Mouse (Mus musculus) midbrain, embryonic 16.5 days (tissue): ENCODE results near the gene Cdk20. TPM values are rescaled to one million over a fixed set of nuclear protein-coding genes. Genes with fewer than 3 reads are reported as not detected.

Experiments used
- ATAC-seq: fragments of 200-750 bp; cut with Nextera tagmentation; 2 replicates; pipeline ENCODE4 v1.8.0; 2017; ENCODE audit warnings: moderate TSS enrichment
- H3K27ac ChIP-seq: fragments of 300-500 bp; sonication (generic); 2 replicates; pipeline ENCODE4 v1.5.1; 2014; ENCODE audit warnings: mild to moderate bottlenecking, low read length, mixed read lengths
- H3K27me3 ChIP-seq: fragments of 300-500 bp; sonication (generic); 2 replicates; pipeline ENCODE4 v1.6.1; 2014; ENCODE audit warnings: low read depth, low read length, mixed read lengths; ENCODE audit not compliant: control insufficient read depth, insufficient read depth
- H3K36me3 ChIP-seq: fragments of 300-500 bp; sonication (generic); 2 replicates; pipeline ENCODE4 v1.6.1; 2014; ENCODE audit warnings: mild to moderate bottlenecking, low read length, moderate library complexity, mixed read lengths; ENCODE audit not compliant: control insufficient read depth, insufficient read depth
- H3K4me1 ChIP-seq: fragments of 300-500 bp; sonication (generic); 2 replicates; pipeline ENCODE4 v1.6.1; 2014; ENCODE audit warnings: mild to moderate bottlenecking, low read length, mixed read lengths; ENCODE audit not compliant: control insufficient read depth, insufficient read depth
- H3K4me2 ChIP-seq: fragments of 300-500 bp; sonication (generic); 2 replicates; pipeline ENCODE4 v1.6.1; 2014; ENCODE audit warnings: mild to moderate bottlenecking, low read length, mixed read lengths
- H3K4me3 ChIP-seq: fragments of 300-500 bp; sonication (generic); 2 replicates; pipeline ENCODE4 v1.5.1; 2014; ENCODE audit warnings: low read depth, mild to moderate bottlenecking, low read length, moderate library complexity, mixed read lengths
- H3K9ac ChIP-seq: fragments of 300-500 bp; sonication (generic); 2 replicates; pipeline ENCODE4 v1.6.1; 2014; ENCODE audit warnings: low read depth, low read length, mixed read lengths
- H3K9me3 ChIP-seq: fragments of 300-500 bp; sonication (generic); replicated peaks from 2 replicates; pipeline ENCODE4 v1.6.1; 2014; ENCODE audit warnings: mild to moderate bottlenecking, low read length, mixed read lengths; ENCODE audit not compliant: control insufficient read depth, poor library complexity, severe bottlenecking
- WGBS: fragments of 180-500 bp; shearing (Covaris S2); extraction: QIAGEN DNeasy Blood & Tissue Kit; methylation state at CpG from one replicate; pipeline ENCODE4 v1.1.7; 2014; 5-methylcytosine and 5-hydroxymethylcytosine counted together
- polyA plus RNA-seq: library from polyadenylated mRNA; unstranded; fragments of >200 nt; fragmentation: Nextera tagmentation; extraction: Ambion mirVana; gene quantifications from 2 replicates; pipeline ENCODE4 v1.2.1, GENCODE M21; 2015

Gene Cdk20
- polyA plus RNA-seq, 1 experiment from 2014 or later: 29.3 TPM

DNA sequence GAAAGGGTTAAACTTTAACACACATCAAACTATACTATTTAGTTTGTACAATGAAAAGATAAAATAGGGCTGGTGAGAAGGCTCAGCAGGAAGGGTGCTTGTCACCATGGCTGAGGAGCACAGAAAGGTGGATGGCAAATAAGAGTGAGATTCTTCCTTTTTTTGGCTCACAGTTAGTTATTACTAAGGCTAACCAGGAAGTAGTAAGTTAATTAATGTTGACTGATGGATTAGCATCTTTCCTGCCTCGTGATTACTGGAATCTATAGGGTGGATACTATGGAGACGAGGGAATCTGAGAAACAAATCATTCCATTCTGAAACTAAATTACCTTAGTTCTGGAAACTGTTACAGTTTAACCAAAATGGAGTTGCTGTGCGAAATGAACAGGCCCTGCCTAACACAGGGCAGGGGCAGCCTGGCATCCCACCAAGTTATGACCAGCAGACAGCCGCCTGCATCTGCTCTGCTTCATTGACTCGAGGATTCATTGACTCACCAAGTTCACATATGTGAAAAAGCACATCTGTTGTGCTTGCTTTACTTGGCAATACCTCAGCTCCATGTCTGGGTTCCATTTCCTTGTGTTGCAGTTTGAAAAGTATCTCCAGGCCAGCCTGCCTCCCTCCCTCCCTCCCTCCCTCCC is 15.0 kb upstream of the Cdk20 start:
- Histone ChIP-seq H3K36me3 (no peaks in the 10 kb centered on the region), H3K9me3 (no peaks in the 10 kb centered on the region), H3K4me2 (no peak overlapping the region), H3K4me3 (no peak overlapping the region), H3K4me1 (no peaks in the 10 kb centered on the region), H3K27me3 (no peaks in the 10 kb centered on the region), H3K27ac (no peak overlapping the region), H3K9ac (no peak overlapping the region)
- WGBS: 69% methylated on average over 5 of the region's 5 CpGs
- no peak for ATAC-seq

DNA sequence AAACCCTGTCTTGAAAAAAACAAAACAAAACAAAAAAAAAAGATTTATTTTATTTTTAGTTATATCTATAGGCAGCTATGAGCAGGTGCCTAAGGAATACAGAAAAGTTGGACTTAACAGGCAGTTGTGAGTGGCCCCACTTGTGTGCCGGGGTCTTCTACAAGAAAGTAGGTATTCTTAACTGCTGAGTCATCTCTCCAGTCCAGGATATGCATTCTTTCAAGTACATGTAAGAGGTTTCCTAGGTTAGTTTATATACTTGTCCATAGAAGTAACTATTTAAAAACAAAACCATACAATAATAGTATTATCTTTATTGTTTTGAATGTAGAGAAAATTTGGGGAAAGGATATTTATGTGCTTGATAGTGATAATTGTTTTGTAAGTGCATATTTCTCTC is 11.3 kb upstream of the Cdk20 start:
- ATAC-seq: no peak

DNA sequence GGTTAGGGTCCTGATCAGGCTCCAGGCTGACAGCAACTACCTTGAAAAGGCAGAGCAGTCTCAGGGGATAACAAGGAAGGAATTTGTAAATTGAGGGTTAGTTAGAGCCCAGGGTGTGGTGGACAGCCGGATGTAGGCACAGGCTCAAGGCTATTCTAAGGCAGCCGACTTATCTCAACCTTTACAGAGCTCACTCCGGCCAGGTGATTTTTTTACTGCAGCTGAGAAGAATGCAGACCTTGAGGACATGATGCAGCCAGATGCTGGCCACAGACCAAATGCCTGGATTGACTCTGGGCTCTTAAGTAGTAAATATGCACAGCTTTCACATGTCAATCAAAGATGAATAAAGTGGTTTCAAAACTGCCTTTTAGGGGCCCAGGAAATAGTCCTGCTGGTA is 10.7 kb upstream of the Cdk20 start:
- Histone ChIP-seq H3K27me3 (no peaks in the 10 kb centered on the region), H3K36me3 (no peaks in the 10 kb centered on the region), H3K4me3 (no peak overlapping the region), H3K27ac (no peak overlapping the region), H3K9me3 (no peaks in the 10 kb centered on the region), H3K4me1 (no peaks in the 10 kb centered on the region), H3K9ac (no peak overlapping the region), H3K4me2 (no peak overlapping the region)
- WGBS: 81% methylated on average over 3 of the region's 3 CpGs
- no peak for ATAC-seq

More for the DNA sequence above, 11.3 kb upstream of the Cdk20 start:
- 91% methylated on average over 1 of the region's 1 CpGs for WGBS
- H3K4me1 ChIP-seq: no peaks in the 10 kb centered on the region
- no peaks in the 10 kb centered on the region for H3K9me3 ChIP-seq
- no peaks in the 10 kb centered on the region for H3K36me3 ChIP-seq
- H3K4me2 ChIP-seq: no peak overlapping the region
- no peaks in the 10 kb centered on the region for H3K27me3 ChIP-seq
- H3K27ac ChIP-seq: no peak overlapping the region
- no peak overlapping the region for H3K9ac ChIP-seq
- no peak overlapping the region for H3K4me3 ChIP-seq

DNA sequence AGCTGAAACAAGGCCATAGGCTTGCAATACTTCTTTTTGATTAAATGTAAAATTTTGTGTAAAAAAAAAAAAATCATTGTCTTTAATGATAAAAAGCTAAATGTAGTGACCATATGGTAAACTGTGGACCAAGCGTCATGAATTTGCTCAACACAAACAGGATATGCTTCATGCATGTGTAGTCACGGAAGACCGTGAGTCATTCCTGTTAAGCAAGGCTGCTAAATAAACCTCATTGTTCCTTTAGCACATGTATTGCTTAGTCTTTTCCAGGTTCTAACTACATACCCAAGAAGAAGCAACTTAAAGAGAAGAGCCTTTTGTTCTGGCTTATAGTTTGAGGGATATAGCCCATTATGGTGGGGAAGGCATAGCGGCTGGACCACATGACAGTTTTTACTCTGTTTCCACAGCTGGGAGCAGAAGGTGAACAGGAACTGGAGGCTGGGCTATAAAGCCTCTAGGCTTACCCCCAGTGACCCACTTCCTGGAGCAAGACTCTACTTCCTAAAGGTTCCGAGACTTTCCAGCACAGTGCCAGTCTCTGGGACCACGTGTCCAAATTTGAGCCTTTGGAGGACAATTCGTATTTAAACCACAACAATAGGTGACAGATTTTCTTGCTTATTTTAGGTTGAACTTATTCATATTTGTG is 10.0 kb upstream of the Cdk20 start:
- Histone ChIP-seq H3K9me3 (no peaks in the 10 kb centered on the region), H3K9ac (no peak overlapping the region), H3K27ac (no peak overlapping the region), H3K27me3 (no peaks in the 10 kb centered on the region), H3K4me2 (no peak overlapping the region), H3K4me3 (no peak overlapping the region), H3K4me1 (no peaks in the 10 kb centered on the region), H3K36me3 (no peaks in the 10 kb centered on the region)
- WGBS: 93% methylated on average over 7 of the region's 7 CpGs
- ATAC-seq: no peak

DNA sequence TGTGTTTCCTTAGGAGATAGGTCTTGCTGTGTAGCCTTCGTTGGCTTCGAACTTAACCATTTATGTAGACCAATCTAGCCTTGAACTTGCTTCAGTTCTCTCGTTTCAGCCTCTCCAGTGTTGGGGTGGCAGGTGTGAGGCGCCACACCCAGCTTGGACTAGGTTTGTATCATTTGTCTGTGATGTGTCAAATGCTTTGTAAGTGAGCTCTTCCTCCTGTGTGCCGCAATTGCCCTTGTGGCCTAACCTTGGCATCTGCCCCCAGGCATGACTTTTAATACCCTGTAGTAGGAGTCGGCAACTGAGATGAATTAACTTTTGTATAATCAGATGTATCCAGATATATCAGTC is 9.5 kb upstream of the Cdk20 start:
- Histone ChIP-seq H3K27ac (no peak overlapping the region), H3K27me3 (no peaks in the 10 kb centered on the region), H3K4me2 (no peak overlapping the region), H3K9me3 (no peaks in the 10 kb centered on the region), H3K4me3 (no peak overlapping the region), H3K9ac (no peak overlapping the region), H3K36me3 (no peaks in the 10 kb centered on the region), H3K4me1 (no peaks in the 10 kb centered on the region)
- 87% methylated on average over 6 of the region's 6 CpGs for WGBS
- no peak for ATAC-seq

DNA sequence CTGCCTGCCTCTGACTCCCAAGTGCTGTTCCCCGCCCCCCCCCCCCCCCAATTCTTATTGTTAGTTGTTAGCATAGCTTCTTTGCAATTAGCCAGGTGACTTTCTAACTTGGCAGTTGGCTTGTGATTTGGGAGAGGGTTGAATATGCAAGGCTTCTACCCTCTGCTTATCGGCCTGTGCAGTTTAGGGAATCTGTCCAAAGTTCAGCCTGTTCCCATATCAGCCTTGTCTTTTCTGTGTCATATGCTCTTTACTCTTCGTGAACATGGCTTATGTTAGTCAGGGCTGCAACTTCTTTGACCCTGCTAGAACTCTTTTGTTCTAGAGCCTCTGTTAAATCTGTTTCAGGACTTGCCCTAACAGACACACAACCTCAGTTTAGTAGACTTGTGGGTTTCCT is 7.8 kb upstream of the Cdk20 start:
- Histone ChIP-seq H3K27me3 (no peaks in the 10 kb centered on the region), H3K4me3 (no peak overlapping the region), H3K4me2 (no peak overlapping the region), H3K4me1 (no peaks in the 10 kb centered on the region), H3K9me3 (no peaks in the 10 kb centered on the region), H3K36me3 (no peaks in the 10 kb centered on the region), H3K27ac (no peak overlapping the region), H3K9ac (no peak overlapping the region)
- ATAC-seq: no peak
- 84% methylated on average over 2 of the region's 3 CpGs for WGBS

DNA sequence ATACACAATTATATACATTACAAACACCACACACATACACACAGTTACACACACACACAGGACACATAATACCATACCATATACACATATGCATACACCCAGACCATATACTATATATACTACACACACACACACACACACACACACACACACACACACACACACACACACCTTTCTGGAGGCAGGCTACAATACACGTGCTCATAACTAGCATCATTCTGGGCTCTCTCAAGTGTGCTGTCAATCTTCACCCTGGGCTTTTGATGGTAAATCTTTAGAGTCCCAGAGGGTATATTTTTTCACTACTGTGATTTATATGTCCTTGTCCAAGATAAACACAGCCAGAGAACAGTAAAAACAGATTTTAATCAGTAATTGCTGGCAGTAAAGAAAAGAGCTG is 6.8 kb upstream of the Cdk20 start:
- no peaks in the 10 kb centered on the region for H3K36me3 ChIP-seq
- H3K27me3 ChIP-seq: no peaks in the 10 kb centered on the region
- H3K9me3 ChIP-seq: no peaks in the 10 kb centered on the region
- no peaks in the 10 kb centered on the region for H3K4me1 ChIP-seq
- no peak overlapping the region for H3K27ac ChIP-seq
- no peak overlapping the region for H3K4me3 ChIP-seq
- H3K4me2 ChIP-seq: no peak overlapping the region
- 63% methylated on average over 1 of the region's 1 CpGs for WGBS
- no peak overlapping the region for H3K9ac ChIP-seq
- ATAC-seq: no peak

DNA sequence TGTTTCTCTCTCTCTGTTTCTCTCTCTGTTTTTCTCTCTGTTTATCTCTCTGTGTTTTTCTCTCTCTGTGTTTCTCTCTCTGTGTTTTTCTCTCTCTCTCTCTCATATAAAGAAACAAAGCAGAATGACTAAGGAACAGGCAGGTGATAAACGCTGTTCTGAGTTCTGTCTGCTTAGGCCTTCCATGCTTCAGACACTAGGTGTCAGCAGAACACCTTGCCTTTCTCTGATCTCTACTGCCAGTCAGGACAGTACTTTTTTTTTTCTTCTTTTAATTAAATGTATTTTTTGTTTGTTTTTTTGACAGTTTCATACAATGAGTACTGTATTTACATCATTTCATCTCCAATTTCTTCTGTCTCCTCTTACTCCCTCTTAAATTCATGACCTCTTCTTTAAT is 2.8 kb upstream of the Cdk20 start:
- Histone ChIP-seq H3K4me3 (no peak overlapping the region), H3K4me1 (peaks cover 9% of the 10 kb centered on the region; the same call in 1 of the 2 replicates), H3K9me3 (no peaks in the 10 kb centered on the region), H3K27me3 (no peaks in the 10 kb centered on the region), H3K27ac (no peak overlapping the region), H3K4me2 (no peak overlapping the region), H3K9ac (no peak overlapping the region), H3K36me3 (no peaks in the 10 kb centered on the region)
- ATAC-seq: no peak
- WGBS: 19% methylated on average over 1 of the region's 1 CpGs

DNA sequence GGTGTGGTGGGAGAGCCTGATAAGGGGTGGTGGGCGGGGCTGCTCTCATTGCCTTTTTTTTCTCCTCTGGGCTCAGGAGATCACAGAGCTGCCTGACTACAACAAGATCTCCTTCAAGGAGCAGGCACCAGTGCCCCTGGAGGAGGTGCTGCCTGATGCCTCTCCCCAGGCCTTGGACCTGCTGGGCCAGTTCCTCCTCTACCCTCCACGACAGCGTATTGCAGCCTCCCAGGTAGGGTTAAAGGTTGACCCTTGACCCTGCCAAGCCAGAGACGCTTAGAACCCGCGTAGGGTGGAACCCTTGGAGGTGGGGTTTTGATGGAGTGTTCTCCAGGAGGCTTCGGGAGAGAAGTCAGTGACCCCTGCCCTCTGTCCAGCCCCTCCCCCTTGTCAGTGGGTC is 5.7 kb downstream of the Cdk20 start:
- no peak for ATAC-seq
- Histone ChIP-seq H3K4me2 (no peak overlapping the region), H3K9ac (no peak overlapping the region), H3K9me3 (no peaks in the 10 kb centered on the region), H3K4me1 (peaks cover 9% of the 10 kb centered on the region; the same call in 1 of the 2 replicates), H3K36me3 (peaks cover 8% of the 10 kb centered on the region), H3K27ac (no peak overlapping the region), H3K4me3 (no peak overlapping the region), H3K27me3 (no peaks in the 10 kb centered on the region)
- WGBS: 83% methylated on average over 7 of the region's 7 CpGs
